Mouse (Mus musculus) kidney, adult 2 months (tissue): ENCODE results near the gene Entpd6.

Experiments
- CTCF ChIP-seq: fragments of 200-500 bp; conservative IDR thresholded peaks from 2 replicates; pipeline ENCODE4 v1.5.1; 2011; ENCODE audit warnings: low read depth, mild to moderate bottlenecking, control low read depth, low read length, moderate library complexity, mixed read lengths; ENCODE audit not compliant: insufficient read depth, insufficient read length
- POLR2A ChIP-seq: fragments of 200-500 bp; IDR thresholded peaks from one replicate; pipeline ENCODE4 v1.6.1; 2011; ENCODE audit warnings: low read depth, low read length, control low read depth

DNA sequence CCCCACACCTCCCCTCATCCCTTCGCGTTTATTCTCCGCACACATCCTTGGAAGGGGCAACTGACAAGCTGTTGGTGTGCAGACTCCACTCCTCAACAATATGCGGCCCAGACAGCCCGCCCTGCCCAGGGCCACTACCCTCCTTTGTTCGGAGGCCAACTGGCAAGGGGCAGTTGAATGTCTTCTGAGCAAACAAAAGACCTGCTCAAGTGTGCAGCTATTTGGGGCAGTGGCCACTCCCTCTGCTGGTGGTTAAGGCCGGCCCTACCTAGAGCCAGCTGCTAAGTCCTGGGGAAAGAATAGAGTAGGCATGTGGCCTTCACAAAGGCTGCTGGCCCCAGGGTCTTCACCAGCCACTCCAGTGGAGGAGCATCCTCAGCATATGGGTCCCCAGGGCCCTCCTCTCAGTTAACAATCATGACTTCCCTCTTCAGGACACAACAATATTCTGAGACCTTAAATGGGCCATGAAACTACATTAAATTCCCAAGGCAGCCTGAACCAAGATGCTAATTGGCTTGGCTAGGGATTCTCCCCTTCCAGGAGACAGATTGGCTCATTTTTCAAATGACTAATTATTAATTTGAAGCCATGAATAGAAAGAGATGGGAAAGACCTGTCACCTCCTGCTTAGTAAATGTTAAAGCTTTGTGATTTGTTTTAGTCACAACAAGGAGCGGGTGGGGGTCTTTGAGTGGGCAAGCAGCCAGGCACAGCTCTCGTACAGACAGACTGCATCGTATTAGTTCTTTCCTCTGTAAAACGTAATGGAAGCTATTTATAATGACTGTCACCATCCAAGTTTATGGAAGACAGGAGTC is 12.9 kb upstream of the Entpd6 start:
- TF ChIP-seq CTCF (no peak), POLR2A (no peak)
